In genomic region chr3:38952602-38953001, GRCm38 (mm10) we compare ENCODE assay signal across 15 mouse cellular contexts.
"Had no signal": no experiment of that assay in that cellular context is flagged by ENCODE, and none has a peak within 500 bp of the region (broad histone marks: within the 10 kb centered on the region; RNA-seq: fewer than 3 reads in every experiment).

No protein-coding gene starts in this region.

- H3K27ac ChIP-seq: limb, embryonic 13.5 days; liver, embryonic 15.5 days; midbrain, embryonic 10.5 days; neural tube, embryonic 15.5 days had no signal

- H3K4me3 ChIP-seq: limb, embryonic 13.5 days; liver, embryonic 15.5 days; midbrain, embryonic 10.5 days; myocyte; neural tube, embryonic 15.5 days had no signal

- H3K9ac ChIP-seq: limb, embryonic 13.5 days; liver, embryonic 15.5 days; lung, embryonic 14.5 days; neural tube, embryonic 15.5 days had no signal

- H3K27me3 ChIP-seq: limb, embryonic 13.5 days; liver, embryonic 15.5 days; neural tube, embryonic 15.5 days had no signal

- H3K9me3 ChIP-seq: limb, embryonic 13.5 days; liver, embryonic 15.5 days; midbrain, embryonic 10.5 days; neural tube, embryonic 15.5 days had no signal

- H3K36me3 ChIP-seq: liver, embryonic 15.5 days had no signal

- H3K4me1 ChIP-seq: liver, embryonic 15.5 days; midbrain, embryonic 10.5 days had no signal

- H3K4me2 ChIP-seq: limb, embryonic 13.5 days; liver, embryonic 11.5 days; liver, embryonic 15.5 days; lung, embryonic 14.5 days; neural tube, embryonic 15.5 days had no signal

- DNase-seq: kidney, adult 18-20 months; left cerebral cortex, postnatal 4 days; lung, embryonic 14.5 days; lung, postnatal 10 days; lung, postnatal 4 days; midbrain, embryonic 14.5 days; right cerebral cortex, adult 18-20 months; right cerebral cortex, postnatal 25 days; thymus, postnatal 36 days had no signal
